Mouse (Mus musculus): ENCODE measurements around the gene Kdelc1.

Gene Kdelc1

DNA sequence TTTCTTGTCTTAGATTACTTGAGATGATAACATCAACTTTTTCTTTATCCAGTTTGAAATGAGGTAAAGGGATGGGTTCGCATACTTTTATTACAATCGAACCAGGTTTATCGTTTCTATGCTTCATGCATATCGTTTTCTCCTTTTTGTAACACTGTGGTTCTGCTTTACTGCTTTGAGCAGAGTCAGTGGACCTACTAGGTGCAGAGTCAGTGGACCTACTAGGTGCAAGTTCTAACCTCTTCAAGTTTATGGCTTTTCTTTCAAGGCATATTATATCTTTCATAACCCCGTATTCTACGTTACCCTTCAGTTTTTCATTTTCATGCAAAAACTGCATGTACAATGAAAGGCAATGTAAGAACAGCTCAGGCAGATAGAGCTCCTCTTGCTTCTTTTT is 55.2 kb downstream of the Kdelc1 start:
- DNase-seq (ENCODE audit: low spot score), result no peak

DNA sequence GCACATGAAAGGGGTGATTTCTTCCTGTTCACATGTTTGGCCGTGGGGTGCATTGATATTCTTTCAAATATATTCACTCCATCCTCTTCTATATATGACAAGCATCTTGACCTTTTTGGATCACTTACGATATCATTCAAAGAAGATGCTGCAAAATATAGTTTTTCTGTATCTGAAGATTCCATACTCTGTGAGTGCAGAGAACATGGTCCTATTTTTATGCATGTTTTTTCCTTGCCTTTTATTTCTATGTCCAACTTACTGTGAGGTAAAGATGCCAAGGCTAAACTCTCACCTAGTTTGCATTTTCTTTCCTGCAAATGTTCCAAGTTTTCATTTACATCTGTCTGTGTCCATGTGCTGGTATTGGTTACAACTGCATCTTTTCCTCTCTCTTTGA is 56.8 kb downstream of the Kdelc1 start, which contains the start of gene Gm8251:
Gene Gm8251 (minus strand): TSS at position 101 of the 400 bp plus-strand sequence.
- DNase-seq (ENCODE audit: low spot score), result no peak

DNA sequence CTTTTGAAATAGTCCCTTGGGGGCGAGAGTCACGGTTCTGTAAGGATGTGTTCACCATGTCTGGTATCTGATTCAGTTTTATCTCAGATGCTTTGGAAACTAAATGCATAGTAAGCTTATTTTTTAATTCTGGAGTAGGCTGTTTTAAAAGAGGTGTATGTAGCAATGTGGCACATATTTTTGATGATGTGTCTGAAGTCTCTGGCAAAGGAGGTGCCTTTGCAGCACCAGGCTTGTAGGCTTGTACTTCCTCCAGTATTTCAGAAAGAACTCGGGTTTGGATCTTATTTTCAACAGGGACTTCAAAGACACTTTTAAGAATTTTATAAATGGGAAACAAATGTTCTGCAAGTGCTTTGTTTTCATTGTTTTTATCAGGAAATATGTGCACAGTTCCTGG is 60.8 kb downstream of the Kdelc1 start:
- DNase-seq (ENCODE audit: low spot score), result no peak

Measured in T-cell, adult 2 months (primary cell).